Mouse (Mus musculus): ENCODE data around the gene Git1. TPM values are rescaled to one million over a fixed set of nuclear protein-coding genes. Genes with fewer than 3 reads are reported as not detected.

Git1 gene
- total and polyA plus RNA-seq, 3 experiments: 9.5 to 90.7 (median 42.8) TPM

GRCm38 (mm10) chr11:77501392-77501791 lies 8.0 kb downstream of the Git1 start:
- TF ChIP-seq GATA1 (IDR thresholded peaks at IDR 0.05; ENCODE audit: borderline replicate concordance, low read length): no peak
- peak; percentile 84 for TF ChIP-seq CTCF (IDR thresholded peaks at IDR 0.05; ENCODE audit: low read depth, low read length)
- Histone ChIP-seq H3K4me1 (ENCODE audit: insufficient read depth, low read depth, low read length) (peaks cover 34% of the 10 kb centered on the region), H3K9me3 (replicated peaks) (no peaks in the 10 kb centered on the region), H3K4me3 (ENCODE audit: low read depth, low read length) (no peak overlapping the region), H3K27me3 (ENCODE audit: insufficient read depth, low read length) (no peaks in the 10 kb centered on the region), H3K36me3 (replicated peaks) (peaks cover 95% of the 10 kb centered on the region)
- ATAC-seq (ENCODE audit: extremely low read depth, insufficient number of reproducible peaks, low FRiP score, poor library complexity, severe bottlenecking) (no peak), DNase-seq (ENCODE audit: low spot score) (peak; percentile 54)

GRCm38 (mm10) chr11:77501971-77502370 lies 8.6 kb downstream of the Git1 start:
- Histone ChIP-seq H3K27me3 (ENCODE audit: insufficient read depth, low read length) (no peaks in the 10 kb centered on the region), H3K4me1 (ENCODE audit: insufficient read depth, low read depth, low read length) (peaks cover 31% of the 10 kb centered on the region), H3K36me3 (replicated peaks) (peaks cover 97% of the 10 kb centered on the region), H3K9me3 (replicated peaks) (no peaks in the 10 kb centered on the region), H3K4me3 (ENCODE audit: low read depth, low read length) (no peak overlapping the region)
- DNase-seq (ENCODE audit: low spot score) (no peak), ATAC-seq (ENCODE audit: extremely low read depth, insufficient number of reproducible peaks, low FRiP score, poor library complexity, severe bottlenecking) (no peak)
- no peak for TF ChIP-seq GATA1 (IDR thresholded peaks at IDR 0.05; ENCODE audit: borderline replicate concordance, low read length)
- TF ChIP-seq TAL1 (conservative IDR thresholded peaks at IDR 0.05; ENCODE audit: low read depth, low read length): no peak
- TF ChIP-seq CTCF (IDR thresholded peaks at IDR 0.05; ENCODE audit: low read depth, low read length): no peak
- TF ChIP-seq POLR2AphosphoS5 (IDR thresholded peaks at IDR 0.05; ENCODE audit: insufficient replicate concordance, low read depth, low read length): no peak
- TF ChIP-seq GATA2 (IDR thresholded peaks at IDR 0.05; ENCODE audit: borderline replicate concordance, low read depth, low read length): no peak

GRCm38 (mm10) chr11:77502481-77502880 lies 9.1 kb downstream of the Git1 start:
- peaks cover 26% of the 10 kb centered on the region for H3K4me1 ChIP-seq (ENCODE audit: insufficient read depth, low read depth, low read length)
- peaks cover 97% of the 10 kb centered on the region for H3K36me3 ChIP-seq (replicated peaks)
- no peaks in the 10 kb centered on the region for H3K9me3 ChIP-seq (replicated peaks)
- no peak overlapping the region for H3K4me3 ChIP-seq (ENCODE audit: low read depth, low read length)
- ATAC-seq (ENCODE audit: extremely low read depth, insufficient number of reproducible peaks, low FRiP score, poor library complexity, severe bottlenecking) (no peak), DNase-seq (ENCODE audit: low spot score) (no peak)
- no peaks in the 10 kb centered on the region for H3K27me3 ChIP-seq (ENCODE audit: insufficient read depth, low read length)
- no peak for TF ChIP-seq TAL1 (conservative IDR thresholded peaks at IDR 0.05; ENCODE audit: low read depth, low read length)
- no peak for TF ChIP-seq GATA1 (IDR thresholded peaks at IDR 0.05; ENCODE audit: borderline replicate concordance, low read length)
- TF ChIP-seq POLR2AphosphoS5 (IDR thresholded peaks at IDR 0.05; ENCODE audit: insufficient replicate concordance, low read depth, low read length): no peak
- TF ChIP-seq GATA2 (IDR thresholded peaks at IDR 0.05; ENCODE audit: borderline replicate concordance, low read depth, low read length): no peak
- TF ChIP-seq CTCF (IDR thresholded peaks at IDR 0.05; ENCODE audit: low read depth, low read length): no peak

GRCm38 (mm10) chr11:77503511-77503910 lies 10.1 kb downstream of the Git1 start:
- H3K9me3 ChIP-seq (replicated peaks): no peaks in the 10 kb centered on the region
- ATAC-seq (ENCODE audit: extremely low read depth, insufficient number of reproducible peaks, low FRiP score, poor library complexity, severe bottlenecking): no peak

GRCm38 (mm10) chr11:77504377-77504776 lies 11.0 kb downstream of the Git1 start:
- peaks cover 17% of the 10 kb centered on the region for H3K4me1 ChIP-seq (ENCODE audit: insufficient read depth, low read depth, low read length)
- TF ChIP-seq CTCF (IDR thresholded peaks at IDR 0.05; ENCODE audit: low read depth, low read length) (no peak), GATA2 (IDR thresholded peaks at IDR 0.05; ENCODE audit: borderline replicate concordance, low read depth, low read length) (no peak), TAL1 (conservative IDR thresholded peaks at IDR 0.05; ENCODE audit: low read depth, low read length) (no peak), GATA1 (IDR thresholded peaks at IDR 0.05; ENCODE audit: borderline replicate concordance, low read length) (no peak), POLR2AphosphoS5 (IDR thresholded peaks at IDR 0.05; ENCODE audit: insufficient replicate concordance, low read depth, low read length) (no peak)
- H3K4me3 ChIP-seq (ENCODE audit: low read depth, low read length): no peak overlapping the region
- no peaks in the 10 kb centered on the region for H3K9me3 ChIP-seq (replicated peaks)
- no peak for ATAC-seq (ENCODE audit: extremely low read depth, insufficient number of reproducible peaks, low FRiP score, poor library complexity, severe bottlenecking)
- H3K36me3 ChIP-seq (replicated peaks): peaks cover 95% of the 10 kb centered on the region
- no peaks in the 10 kb centered on the region for H3K27me3 ChIP-seq (ENCODE audit: insufficient read depth, low read length)
- no peak for DNase-seq (ENCODE audit: low spot score)

More at GRCm38 (mm10) chr11:77503511-77503910, 10.1 kb downstream of the Git1 start:
- peaks cover 20% of the 10 kb centered on the region for H3K4me1 ChIP-seq (ENCODE audit: insufficient read depth, low read depth, low read length)
- no peak for DNase-seq (ENCODE audit: low spot score)
- H3K4me3 ChIP-seq (ENCODE audit: low read depth, low read length): no peak overlapping the region
- H3K27me3 ChIP-seq (ENCODE audit: insufficient read depth, low read length): no peaks in the 10 kb centered on the region
- peaks cover 97% of the 10 kb centered on the region for H3K36me3 ChIP-seq (replicated peaks)
- no peak for TF ChIP-seq GATA2 (IDR thresholded peaks at IDR 0.05; ENCODE audit: borderline replicate concordance, low read depth, low read length)

- Histone ChIP-seq H3K4me1 (ENCODE audit: insufficient read depth, low read depth, low read length) (peaks cover 14% of the 10 kb centered on the region), H3K27me3 (ENCODE audit: insufficient read depth, low read length) (no peaks in the 10 kb centered on the region), H3K36me3 (replicated peaks) (peaks cover 91% of the 10 kb centered on the region), H3K4me3 (ENCODE audit: low read depth, low read length) (no peak overlapping the region), H3K9me3 (replicated peaks) (no peaks in the 10 kb centered on the region)
- ATAC-seq (ENCODE audit: extremely low read depth, insufficient number of reproducible peaks, low FRiP score, poor library complexity, severe bottlenecking): no peak
- DNase-seq (ENCODE audit: low spot score): no peak
- no peak for TF ChIP-seq POLR2AphosphoS5 (IDR thresholded peaks at IDR 0.05; ENCODE audit: insufficient replicate concordance, low read depth, low read length)
- no peak for TF ChIP-seq GATA1 (IDR thresholded peaks at IDR 0.05; ENCODE audit: borderline replicate concordance, low read length)
- no peak for TF ChIP-seq TAL1 (conservative IDR thresholded peaks at IDR 0.05; ENCODE audit: low read depth, low read length)
- TF ChIP-seq GATA2 (IDR thresholded peaks at IDR 0.05; ENCODE audit: borderline replicate concordance, low read depth, low read length): no peak
- no peak for TF ChIP-seq CTCF (IDR thresholded peaks at IDR 0.05; ENCODE audit: low read depth, low read length)
Measured at GRCm38 (mm10) chr11:77505291-77505980, 12.1 kb downstream of the Git1 start.
